Mouse (Mus musculus): ENCODE results near the gene Tm4sf19. TPM values are rescaled to one million over a fixed set of nuclear protein-coding genes. Genes with fewer than 3 reads are reported as not detected.
A peak's percentile ranks its signal among the peaks of the same experiment; 100 is the strongest.

The Tm4sf19 gene
- polyA plus RNA-seq, 2 experiments = 0.04 TPM; not detected in 1

- Histone ChIP-seq H3K9ac (replicated peaks) (no peak overlapping the region), H3K9me3 (ENCODE audit: control insufficient read depth, low read length) (no peaks in the 10 kb centered on the region), H3K4me1 (replicated peaks; ENCODE audit: control insufficient read depth in 2 of 2, insufficient read depth in 2 of 2, low read length in 1 of 2) (peaks cover 17 to 28% of the 10 kb centered on the region in 2 experiments), H3K36me3 (replicated peaks; ENCODE audit: control insufficient read depth, insufficient read depth, low read depth) (peaks cover 47% of the 10 kb centered on the region), H3K27me3 (ENCODE audit: control insufficient read depth, insufficient read depth, low read length) (no peaks in the 10 kb centered on the region), H3K27ac (peak overlapping the region; percentile 23), H3K4me2 (ENCODE audit: low read depth) (no peak overlapping the region), H3K4me3 (ENCODE audit: insufficient read depth in 1 of 2, low read depth in 2 of 2, low read length in 2 of 2) (no peak overlapping the region)
- DNase-seq (ENCODE audit: low read depth in 3 of 3, low spot score in 3 of 3) (no peak), ATAC-seq (ENCODE audit: insufficient read depth) (no peak)
- WGBS (ENCODE audit: insufficient replicate concordance) = 78% methylated on average over 1 of the region's 1 CpGs
- TF ChIP-seq EP300 (IDR thresholded peaks at IDR 0.05; ENCODE audit: low read depth) (no peak), CTCF (IDR thresholded peaks at IDR 0.05; ENCODE audit: low read depth) (no peak)
Measured at GRCm38 (mm10) chr16:32456761-32457160, 56.5 kb downstream of the Tm4sf19 start.

Other genes with a start within 250 kb of the Tm4sf19 start
- 11.6 and 13.2 TPM in 2 replicates for gene Nrros, start 234.9 kb upstream of the Tm4sf19 start, polyA plus RNA-seq (2012; rRNA removed)
- 18.8 and 18.9 TPM in 2 replicates for gene Nrros, start 234.9 kb upstream of the Tm4sf19 start, polyA plus RNA-seq (2014; fragmentation: Nextera tagmentation; extraction: Ambion mirVana)
- gene Bex6, start 220.7 kb upstream of the Tm4sf19 start, polyA plus RNA-seq (2012; rRNA removed) = 0.52 and 0.90 TPM in 2 replicates
- gene Bex6, start 220.7 kb upstream of the Tm4sf19 start, polyA plus RNA-seq (2014; fragmentation: Nextera tagmentation; extraction: Ambion mirVana) = 0.70 and 0.71 TPM in 2 replicates
- 2.7 and 4.0 TPM in 2 replicates for gene Fbxo45, start 153.3 kb upstream of the Tm4sf19 start, polyA plus RNA-seq (2012; rRNA removed)
- 5.1 and 6.6 TPM in 2 replicates for gene Fbxo45, start 153.3 kb upstream of the Tm4sf19 start, polyA plus RNA-seq (2014; fragmentation: Nextera tagmentation; extraction: Ambion mirVana)
- 4.8 and 7.9 TPM in 2 replicates for gene Wdr53, start 153.3 kb upstream of the Tm4sf19 start, polyA plus RNA-seq (2012; rRNA removed)
- gene Wdr53, start 153.3 kb upstream of the Tm4sf19 start, polyA plus RNA-seq (2014; fragmentation: Nextera tagmentation; extraction: Ambion mirVana) = 11.2 and 11.5 TPM in 2 replicates
- gene Smco1, start 129.0 kb upstream of the Tm4sf19 start, polyA plus RNA-seq (2012; rRNA removed) = not detected in 2 replicates
- not detected in 2 replicates for gene Smco1, start 129.0 kb upstream of the Tm4sf19 start, polyA plus RNA-seq (2014; fragmentation: Nextera tagmentation; extraction: Ambion mirVana)
- 3.7 and 6.1 TPM in 2 replicates for gene Rnf168, start 123.0 kb upstream of the Tm4sf19 start, polyA plus RNA-seq (2012; rRNA removed)
- gene Rnf168, start 123.0 kb upstream of the Tm4sf19 start, polyA plus RNA-seq (2014; fragmentation: Nextera tagmentation; extraction: Ambion mirVana) = 11.3 and 13.8 TPM in 2 replicates
- gene Ubxn7, start 68.2 kb upstream of the Tm4sf19 start, polyA plus RNA-seq (2012; rRNA removed) = 2.7 and 5.1 TPM in 2 replicates
- 5.4 and 7.6 TPM in 2 replicates for gene Ubxn7, start 68.2 kb upstream of the Tm4sf19 start, polyA plus RNA-seq (2014; fragmentation: Nextera tagmentation; extraction: Ambion mirVana)
- 2.1 and 3.1 TPM in 2 replicates for gene Tctex1d2, start 19.2 kb downstream of the Tm4sf19 start, polyA plus RNA-seq (2012; rRNA removed)
- 6.4 and 7.2 TPM in 2 replicates for gene Tctex1d2, start 19.2 kb downstream of the Tm4sf19 start, polyA plus RNA-seq (2014; fragmentation: Nextera tagmentation; extraction: Ambion mirVana)
- gene Pcyt1a, start 30.4 kb downstream of the Tm4sf19 start, polyA plus RNA-seq (2012; rRNA removed) = 12.8 and 16.3 TPM in 2 replicates
- gene Pcyt1a, start 30.4 kb downstream of the Tm4sf19 start, polyA plus RNA-seq (2014; fragmentation: Nextera tagmentation; extraction: Ambion mirVana) = 40.3 and 41.6 TPM in 2 replicates
- 0.16 and 0.25 TPM in 2 replicates for gene Slc51a, start 87.4 kb downstream of the Tm4sf19 start, polyA plus RNA-seq (2012; rRNA removed)
- 1.1 and 1.2 TPM in 2 replicates for gene Slc51a, start 87.4 kb downstream of the Tm4sf19 start, polyA plus RNA-seq (2014; fragmentation: Nextera tagmentation; extraction: Ambion mirVana)
- gene Zdhhc19, start 95.8 kb downstream of the Tm4sf19 start, polyA plus RNA-seq (2012; rRNA removed) = not detected in 2 replicates
- not detected in 2 replicates for gene Zdhhc19, start 95.8 kb downstream of the Tm4sf19 start, polyA plus RNA-seq (2014; fragmentation: Nextera tagmentation; extraction: Ambion mirVana)
- gene Tfrc, start 208.4 kb downstream of the Tm4sf19 start, polyA plus RNA-seq (2012; rRNA removed) = 157 and 235 TPM in 2 replicates
- gene Tfrc, start 208.4 kb downstream of the Tm4sf19 start, polyA plus RNA-seq (2014; fragmentation: Nextera tagmentation; extraction: Ambion mirVana) = 388 and 433 TPM in 2 replicates
- gene Tnk2, start 243.4 kb downstream of the Tm4sf19 start, polyA plus RNA-seq (2012; rRNA removed) = 15.3 and 19.4 TPM in 2 replicates
- gene Tnk2, start 243.4 kb downstream of the Tm4sf19 start, polyA plus RNA-seq (2014; fragmentation: Nextera tagmentation; extraction: Ambion mirVana) = 3.8 and 4.6 TPM in 2 replicates